Mouse (Mus musculus): ENCODE results near the gene Erp44.

- no peak for TF ChIP-seq POLR2A (IDR thresholded peaks at IDR 0.05; ENCODE audit: borderline replicate concordance, low read depth, low read length)
- no peak for TF ChIP-seq CTCF (IDR thresholded peaks at IDR 0.05; ENCODE audit: low read depth, low read length)
Measured at GRCm38 (mm10) chr4:48316036-48316435, 36.7 kb upstream of the Erp44 start.
